Mouse (Mus musculus): ENCODE results near the gene Lipi. TPM values are rescaled to one million over a fixed set of nuclear protein-coding genes. Genes with fewer than 3 reads are reported as not detected.

Lipi gene
- polyA plus RNA-seq (2021; fragmentation: Nextera tagmentation), result not detected in 2 replicates
- long read RNA-seq, experiment 1, result 0 reads
- long read RNA-seq, experiment 2, result 0 reads

DNA sequence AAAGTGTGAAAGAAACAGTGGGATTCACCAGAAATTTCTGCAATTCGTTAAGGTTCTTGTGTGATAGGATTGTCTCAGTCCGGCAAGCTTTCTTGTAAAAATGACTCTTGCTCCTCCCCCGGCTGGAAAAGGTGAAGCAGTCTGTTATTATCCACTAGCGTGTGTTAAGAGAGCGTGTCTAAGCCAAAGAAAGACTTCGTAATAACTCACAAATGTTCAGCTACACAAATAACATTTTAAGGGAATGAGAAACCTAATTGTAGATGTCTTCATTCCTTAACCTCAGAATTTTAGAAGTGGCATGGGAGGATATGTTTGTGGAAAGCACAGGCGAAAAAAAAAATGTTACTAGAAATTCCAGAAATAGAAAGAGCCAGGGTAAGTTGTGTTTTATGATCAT, at the start of gene Lipi:
Lipi (minus strand) TSS at position 101 of the 400 bp plus-strand sequence.

DNA sequence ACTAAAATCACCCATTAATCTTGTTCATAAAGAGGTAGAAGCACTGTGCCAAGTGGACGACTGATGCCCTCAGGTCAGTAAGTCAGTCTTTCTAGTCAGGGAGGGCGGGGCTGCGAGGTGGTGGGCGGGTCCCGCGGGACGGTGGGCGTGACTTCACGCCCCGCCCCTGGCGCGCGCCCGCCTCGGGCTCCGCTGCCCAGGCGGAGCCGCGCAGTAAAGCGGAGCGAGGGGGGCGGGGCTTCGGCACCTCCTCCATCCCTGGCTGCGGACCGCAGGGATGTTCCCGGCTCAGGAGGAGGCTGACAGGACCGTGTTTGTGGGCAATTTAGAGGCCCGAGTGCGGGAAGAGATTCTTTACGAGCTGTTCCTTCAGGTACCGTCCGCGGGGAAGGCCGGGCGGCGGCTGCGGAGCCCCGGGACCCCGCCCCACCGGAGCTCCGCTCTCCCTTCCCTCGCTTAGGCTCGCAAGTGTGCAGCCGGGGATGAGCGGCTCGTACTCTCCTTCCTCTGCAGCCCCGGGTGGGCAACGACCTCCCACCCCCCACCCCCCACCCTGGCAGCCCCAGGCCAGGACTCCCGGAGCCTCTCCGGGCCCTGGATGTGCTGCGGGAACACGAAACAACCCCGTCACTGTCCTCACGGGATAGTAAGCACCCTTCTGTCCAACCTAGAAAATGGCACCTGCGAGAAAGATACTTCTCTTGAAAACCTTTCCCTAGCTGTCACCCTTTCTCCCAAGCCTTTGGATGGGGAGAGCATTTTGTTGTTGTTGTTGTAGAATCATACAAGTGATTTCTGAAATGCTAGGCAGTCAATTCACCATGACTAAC, 7.0 kb upstream of the Lipi start, which contains the start of gene Rbm11:
Rbm11 (plus strand) TSS at position 174 of the 830 bp plus-strand sequence.

Other genes with a start within 250 kb of the Lipi start
- 8.1 and 9.0 TPM in 2 replicates for gene Rbm11, start 6.8 kb upstream of the Lipi start, polyA plus RNA-seq (2021; fragmentation: Nextera tagmentation)
- 13.3 and 17.5 TPM in 2 replicates for gene Hspa13, start 181.0 kb upstream of the Lipi start, polyA plus RNA-seq (2021; fragmentation: Nextera tagmentation)

All from layer of hippocampus, adult 6 months (tissue).